Mouse (Mus musculus) large intestine, adult 2 months (tissue): ENCODE measurements around the gene Cfap43. TPM values are rescaled to one million over a fixed set of nuclear protein-coding genes. Genes with fewer than 3 reads are reported as not detected.

Experiments
- DNase-seq: peaks from one replicate; pipeline ENCODE4 v3.0.0-alpha.2; 2012; ENCODE audit warnings: low read depth, low spot score
- WGBS: fragments of 180-500 bp; shearing (Covaris S2); methylation state at CpG from one replicate; pipeline ENCODE4 v1.1.7; 2018; 5-methylcytosine and 5-hydroxymethylcytosine counted together
- polyA plus RNA-seq: library from polyadenylated mRNA; depleted of rRNA; stranded (reverse); fragments of >200 nt; gene quantifications from 2 replicates; pipeline ENCODE4 v1.2.3, GENCODE M21; 2012

The Cfap43 gene
- polyA plus RNA-seq, 1 experiment = not detected

DNA sequence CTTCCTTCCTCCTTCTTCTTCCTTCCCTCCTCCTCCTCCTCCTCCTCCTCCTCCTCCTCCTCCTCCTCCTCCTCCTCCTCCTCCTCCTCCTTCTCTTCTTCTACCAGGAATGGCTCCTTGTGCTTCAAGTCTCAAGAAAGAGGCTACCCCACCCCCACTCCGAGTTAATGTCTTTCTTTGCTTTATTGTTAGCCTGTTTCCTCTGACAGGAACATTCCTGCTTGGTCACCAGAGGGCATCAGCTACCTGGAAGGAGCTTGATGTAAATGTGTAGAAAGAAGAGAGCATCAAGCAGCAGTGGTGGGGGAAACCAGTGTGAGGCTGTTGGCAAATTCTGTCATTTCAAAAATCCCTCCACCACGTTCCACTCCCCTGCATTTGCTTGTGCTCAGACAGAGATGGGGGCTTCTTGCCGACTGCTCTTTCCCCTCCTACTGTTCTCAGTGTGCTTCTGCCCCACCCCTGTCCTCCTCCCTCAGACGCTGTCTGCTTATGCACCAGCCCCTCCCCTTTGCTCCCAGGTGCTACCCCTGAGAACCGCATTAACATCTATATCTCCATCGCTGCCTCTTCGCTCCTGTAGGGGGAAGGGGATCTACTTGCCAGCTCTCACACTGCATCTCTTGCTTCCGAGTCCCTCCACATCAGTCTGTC, 96.8 kb downstream of the Cfap43 start:
- 20% methylated on average over 8 of the region's 8 CpGs for WGBS
- no peak for DNase-seq

DNA sequence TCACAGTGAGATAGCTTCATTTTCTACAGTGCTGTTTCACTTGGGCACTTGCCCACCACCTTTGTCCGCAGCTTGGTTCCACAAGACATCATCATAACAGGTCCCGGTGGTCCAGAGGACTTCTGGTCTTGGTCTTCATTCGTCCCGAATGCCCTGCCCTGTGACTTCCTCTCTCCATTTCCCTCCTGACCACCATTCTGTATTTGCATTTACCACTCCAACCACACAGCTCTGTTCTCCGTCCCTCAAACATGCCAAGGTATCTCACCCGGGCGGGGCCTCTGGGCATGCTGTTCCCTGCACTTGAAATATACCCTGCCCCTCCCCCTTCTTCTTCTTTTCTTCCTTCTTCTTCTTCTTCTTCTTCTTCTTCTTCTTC, 97.6 kb downstream of the Cfap43 start:
- WGBS = 16% methylated on average over 7 of the region's 7 CpGs
- no peak for DNase-seq

DNA sequence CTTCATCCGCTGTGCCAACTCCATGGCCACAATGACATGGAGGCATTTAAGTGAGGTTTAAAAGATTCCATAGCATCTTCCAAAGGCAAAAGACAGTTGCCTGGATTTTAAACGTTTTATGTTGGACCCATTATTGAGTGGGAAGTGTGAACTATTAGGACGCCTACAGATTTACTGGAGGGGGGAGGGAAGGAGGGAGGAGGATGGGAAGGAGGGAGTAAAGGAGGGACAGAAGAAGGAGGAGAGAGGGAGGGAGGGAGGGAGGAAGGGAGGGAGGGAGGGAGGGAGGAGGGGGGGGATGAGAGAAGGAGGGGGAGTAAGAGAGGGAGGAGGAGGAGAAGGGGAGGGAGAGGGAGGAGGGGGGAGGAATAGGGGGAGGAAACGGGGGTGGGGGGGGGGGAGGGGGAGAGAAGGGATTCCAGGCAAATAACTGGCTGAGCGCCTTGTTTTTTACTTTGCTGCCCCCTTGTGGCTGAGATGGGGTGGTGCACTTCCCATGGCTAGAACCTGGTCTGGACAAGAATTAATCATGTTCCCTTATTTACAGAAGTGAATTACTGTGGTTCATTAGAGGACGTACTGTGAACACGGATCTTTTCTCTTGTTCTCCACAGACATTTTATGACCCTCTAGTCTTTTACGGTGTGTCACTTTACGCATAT, 98.1 kb downstream of the Cfap43 start:
- 12% methylated on average over 8 of the region's 9 CpGs for whole genome bisulfite sequencing
- no peak for DNase-seq

DNA sequence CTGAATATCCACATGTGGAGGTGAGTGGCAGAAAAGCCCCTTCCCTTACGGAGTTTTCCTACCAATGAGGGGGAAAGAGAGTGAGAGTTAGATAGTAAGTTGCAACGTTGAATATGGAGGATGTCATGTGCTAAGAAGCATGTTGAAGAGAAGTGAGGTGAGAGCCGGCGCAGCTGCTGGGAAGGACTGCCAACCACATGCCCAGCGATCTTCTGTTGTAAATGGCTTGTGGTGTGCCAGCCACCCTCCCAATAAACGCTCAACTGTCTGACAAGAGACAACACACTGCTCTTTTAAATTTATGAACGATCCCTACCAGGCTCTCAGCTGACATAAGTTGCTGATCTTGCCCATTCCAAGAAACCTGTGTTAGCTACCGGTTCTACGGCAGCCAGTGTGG, 101.4 kb downstream of the Cfap43 start:
- WGBS = 61% methylated on average over 9 of the region's 9 CpGs
- no peak for DNase-seq

DNA sequence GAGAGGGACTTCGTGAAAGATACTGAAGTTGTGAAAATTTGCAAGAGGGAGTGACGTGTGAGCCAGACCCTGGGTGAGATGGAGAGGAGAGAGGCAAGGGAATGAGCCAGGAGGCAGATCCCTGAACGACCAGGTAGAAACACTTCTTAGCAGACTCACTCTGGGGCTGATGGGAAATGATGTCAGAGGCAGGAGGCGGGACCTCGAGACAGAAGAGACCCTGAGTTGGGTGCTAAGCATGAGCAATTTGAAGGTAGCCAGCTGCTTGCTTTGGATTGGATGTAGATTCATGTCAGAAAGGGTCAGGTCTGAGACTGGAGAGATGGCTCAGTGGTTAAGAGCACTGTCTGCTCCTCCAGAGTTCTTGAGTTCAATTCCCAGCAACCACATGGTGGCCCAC, 104.4 kb downstream of the Cfap43 start:
- no peak for DNase-seq
- WGBS = 87% methylated on average over 5 of the region's 5 CpGs

DNA sequence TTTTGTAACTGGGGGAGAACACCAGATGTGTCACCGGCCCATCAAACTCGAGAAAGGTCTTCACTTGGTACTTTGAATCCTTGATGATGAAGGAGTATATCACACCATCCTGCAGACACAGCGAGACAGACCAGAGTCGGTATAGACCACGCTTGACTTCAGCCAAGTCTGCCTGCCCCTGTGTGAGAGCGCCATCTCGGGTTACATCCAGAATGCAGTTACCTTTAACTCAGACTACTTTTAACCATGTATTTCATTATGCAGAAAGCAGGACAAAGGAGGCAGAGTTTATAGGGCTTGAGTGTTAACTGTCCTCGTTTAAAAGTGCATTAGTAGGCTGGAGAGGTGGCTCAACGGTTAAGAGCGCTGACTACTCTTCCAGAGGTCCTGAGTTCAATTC, 107.0 kb downstream of the Cfap43 start:
- DNase-seq = no peak
- 69% methylated on average over 10 of the region's 10 CpGs for WGBS

DNA sequence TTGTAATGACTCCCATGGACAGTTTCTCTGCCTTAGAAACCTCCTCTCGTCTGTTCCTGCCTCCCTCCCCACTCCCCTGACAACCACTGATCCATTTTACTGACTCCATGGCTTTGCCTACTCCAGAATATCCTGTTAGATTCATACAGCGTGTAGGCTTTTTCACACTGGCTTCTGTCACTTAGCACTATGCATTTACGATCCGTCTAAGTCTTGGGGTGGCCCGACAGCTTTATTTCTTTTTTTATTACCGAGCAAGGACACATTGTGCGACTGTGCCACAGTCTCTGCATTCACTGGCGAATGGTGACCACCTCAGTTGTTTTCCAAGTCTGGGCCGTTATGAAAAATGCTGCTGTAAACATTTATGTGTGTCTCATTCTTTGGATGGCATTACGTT, 120.5 kb downstream of the Cfap43 start:
- 28% methylated on average over 10 of the region's 10 CpGs for WGBS

DNA sequence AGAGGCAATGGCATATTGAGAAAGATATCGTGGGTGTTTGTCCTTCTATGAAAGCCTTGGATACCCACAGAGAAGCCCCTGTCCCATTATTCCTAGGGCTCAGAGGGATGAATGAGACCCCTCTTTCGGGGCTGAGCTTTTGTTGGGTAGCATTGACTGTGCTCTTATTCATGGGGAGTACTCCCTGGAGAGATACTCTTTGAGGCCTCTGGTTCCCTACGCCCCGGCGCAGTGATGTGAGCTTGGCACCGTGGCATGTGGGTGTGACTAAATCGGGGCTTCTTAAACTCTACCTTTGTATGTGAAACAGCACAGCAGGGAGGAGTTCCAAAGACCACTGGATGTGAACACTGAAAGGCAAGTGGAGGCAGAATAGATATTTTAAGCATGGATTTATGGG, 122.4 kb downstream of the Cfap43 start:
- 86% methylated on average over 7 of the region's 7 CpGs for WGBS

More for the DNA sequence above, 120.5 kb downstream of the Cfap43 start:
- no peak for DNase-seq

DNA sequence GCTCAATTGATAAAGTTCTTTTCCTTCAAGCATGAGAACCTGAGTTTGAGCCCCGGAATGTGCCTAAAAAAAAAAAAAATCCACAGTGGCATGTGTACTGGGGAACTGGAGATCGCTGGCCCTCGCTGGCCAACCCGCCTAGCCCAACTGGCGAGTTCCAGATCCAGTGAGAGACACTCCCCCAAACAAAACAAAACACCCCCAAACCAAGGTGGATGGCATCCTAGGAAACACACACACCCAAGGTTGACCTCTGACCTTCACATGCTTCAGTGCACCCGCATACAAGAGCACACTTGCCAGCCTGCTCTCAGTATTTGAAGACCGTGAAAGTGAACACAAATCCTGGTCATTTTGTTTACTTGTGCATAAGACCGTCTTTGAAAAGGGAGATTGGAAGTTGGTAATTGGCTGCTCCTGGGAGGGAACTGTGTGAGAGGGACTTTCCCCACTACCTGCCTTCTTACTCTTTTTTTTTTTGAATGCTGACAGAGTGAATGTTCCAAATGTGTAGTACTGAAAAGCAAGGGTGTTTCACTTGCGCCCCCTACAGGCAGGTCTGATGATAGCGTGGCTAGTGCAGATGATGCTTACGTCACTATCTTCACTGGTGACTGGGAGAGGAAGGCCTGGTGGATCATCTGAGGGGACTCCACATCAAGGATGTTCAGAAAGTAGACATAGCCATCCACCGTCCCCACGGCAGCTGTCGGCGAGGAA, 123.9 kb downstream of the Cfap43 start:
- DNase-seq = peak; percentile 32
- WGBS = 29% methylated on average over 15 of the region's 15 CpGs

More for the DNA sequence above, 122.4 kb downstream of the Cfap43 start:
- no peak for DNase-seq

DNA sequence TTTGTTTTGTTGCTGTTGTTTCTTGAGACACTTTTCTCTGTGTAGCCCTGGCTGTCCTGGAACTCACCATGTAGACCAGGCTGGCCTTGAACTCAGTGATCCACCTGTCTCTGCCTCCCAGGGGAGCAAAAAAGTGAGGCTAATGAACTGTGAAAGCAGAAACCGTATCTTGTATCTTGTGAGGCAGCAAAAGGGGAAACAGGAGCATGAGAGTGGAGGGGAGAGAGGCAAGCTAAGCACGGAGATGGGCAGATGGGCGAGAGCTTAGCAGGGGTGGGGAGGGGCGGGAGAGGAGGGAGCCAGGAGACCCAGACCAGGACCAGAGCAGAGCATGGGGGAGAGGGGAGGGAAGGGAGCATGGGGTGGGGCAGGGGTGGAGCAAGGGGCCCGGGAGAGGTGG, 124.8 kb downstream of the Cfap43 start:
- no peak for DNase-seq
- WGBS = 53% methylated on average over 5 of the region's 5 CpGs

DNA sequence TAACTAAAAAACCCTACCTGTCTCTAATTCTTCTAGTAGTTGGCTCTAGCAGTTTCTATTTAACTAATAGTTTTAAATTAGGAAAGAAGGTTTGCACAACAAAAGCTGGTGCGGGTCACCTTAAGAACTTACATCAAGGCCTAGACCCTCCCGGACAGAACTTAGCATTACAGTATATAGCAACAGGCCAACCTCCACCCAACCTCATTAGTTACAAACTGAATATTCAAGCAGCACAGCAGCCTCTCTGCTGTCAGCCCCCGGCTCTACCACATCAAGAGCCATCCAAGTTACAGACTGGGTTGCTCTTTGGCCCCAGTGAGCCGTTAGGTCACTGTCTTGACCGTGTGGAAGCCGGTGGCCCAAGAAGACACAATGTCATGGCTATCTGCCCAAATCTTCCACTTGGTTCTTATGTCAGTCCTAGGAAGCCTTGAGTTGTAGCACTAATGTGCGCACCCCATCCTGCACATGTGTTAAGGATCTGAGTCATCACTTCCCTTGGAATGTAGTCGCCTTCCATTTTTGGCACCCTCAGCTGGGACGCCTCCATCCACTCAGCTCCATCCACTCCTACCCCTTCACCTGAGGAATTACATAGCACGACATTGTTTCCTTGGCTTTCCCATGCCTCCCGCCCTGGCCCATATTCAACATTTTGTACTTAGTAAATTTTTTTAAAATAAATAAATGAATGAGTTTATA, 128.6 kb downstream of the Cfap43 start:
- 87% methylated on average over 11 of the region's 11 CpGs for WGBS
- no peak for DNase-seq

DNA sequence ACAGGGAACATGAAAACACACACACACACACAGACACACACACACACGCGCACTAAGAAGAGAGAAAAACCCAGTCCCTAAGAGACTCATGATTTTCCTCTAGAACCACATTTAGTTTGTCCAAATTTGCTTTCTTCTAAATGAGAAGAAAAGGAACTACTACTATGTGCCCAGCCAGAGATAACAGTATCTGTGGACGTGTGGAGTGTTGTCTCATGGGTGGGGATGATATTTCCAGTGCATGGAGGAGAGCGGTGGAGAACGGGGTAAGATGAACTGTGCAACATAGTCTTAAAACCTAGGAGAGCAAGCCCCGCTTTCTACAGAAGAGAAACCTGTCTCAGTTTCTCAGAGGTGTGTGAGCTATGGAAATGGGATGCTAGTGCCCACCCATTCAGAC, 135.2 kb downstream of the Cfap43 start:
- no peak for DNase-seq
- WGBS = 87% methylated on average over 6 of the region's 6 CpGs

DNA sequence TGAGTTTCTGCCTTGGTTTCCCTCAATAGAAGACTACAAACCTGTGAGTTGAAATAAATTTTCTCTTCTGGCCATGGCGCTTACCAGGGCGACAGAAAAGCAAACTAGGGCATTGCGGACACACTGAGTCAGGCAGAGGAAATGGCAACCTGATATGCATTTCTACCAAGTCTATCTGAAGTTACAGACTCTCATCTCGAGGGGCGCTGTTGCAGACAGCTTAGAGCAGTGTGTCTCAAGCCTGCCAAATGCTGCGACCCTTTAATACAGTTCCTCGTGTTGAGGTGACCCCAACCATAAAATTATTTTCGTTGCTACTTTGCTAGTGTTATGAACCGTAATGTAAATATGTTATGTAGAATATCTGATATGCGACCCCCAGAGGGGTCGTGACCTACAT, 138.1 kb downstream of the Cfap43 start:
- 74% methylated on average over 11 of the region's 11 CpGs for WGBS
- DNase-seq = no peak

DNA sequence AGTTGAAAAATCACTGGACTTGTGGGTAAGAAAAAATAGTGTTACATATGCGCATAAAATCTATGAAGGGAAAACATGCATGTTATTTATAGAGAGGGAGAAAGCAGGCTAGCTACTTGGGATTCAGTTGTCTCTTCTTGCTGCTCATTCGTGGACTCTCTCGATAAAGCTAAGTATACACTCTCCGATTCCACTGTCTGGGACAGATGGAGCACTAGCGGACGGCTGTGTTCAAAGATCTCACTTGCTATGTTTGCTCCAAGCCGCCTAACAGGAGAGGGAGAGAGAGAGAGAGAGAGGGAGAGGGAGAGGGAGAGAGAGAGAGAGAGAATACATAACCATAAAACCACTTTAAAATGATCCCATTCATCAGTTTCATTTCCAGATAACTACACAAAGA, 138.9 kb downstream of the Cfap43 start:
- DNase-seq = no peak
- 80% methylated on average over 7 of the region's 7 CpGs for WGBS

DNA sequence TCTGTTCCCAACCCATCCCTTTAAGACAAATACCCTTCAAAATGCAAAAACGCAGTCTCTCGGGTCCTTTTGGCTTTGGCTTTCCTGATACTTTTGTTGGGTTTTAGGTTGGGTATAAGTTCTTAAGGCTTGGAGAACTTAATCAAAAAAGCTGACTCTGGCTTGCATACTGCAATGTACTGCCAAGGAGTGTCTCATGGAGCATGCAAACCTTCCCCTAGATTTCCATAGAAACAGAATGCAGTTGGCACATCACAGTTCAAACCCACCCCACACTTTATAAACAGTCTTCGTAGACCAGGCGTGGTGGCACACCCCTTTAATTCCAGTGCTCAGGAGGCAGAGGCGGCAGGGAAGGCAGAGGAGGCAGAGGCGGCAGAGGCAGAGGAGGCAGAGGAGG, 141.2 kb downstream of the Cfap43 start:
- DNase-seq = no peak
- 54% methylated on average over 6 of the region's 6 CpGs for WGBS

DNA sequence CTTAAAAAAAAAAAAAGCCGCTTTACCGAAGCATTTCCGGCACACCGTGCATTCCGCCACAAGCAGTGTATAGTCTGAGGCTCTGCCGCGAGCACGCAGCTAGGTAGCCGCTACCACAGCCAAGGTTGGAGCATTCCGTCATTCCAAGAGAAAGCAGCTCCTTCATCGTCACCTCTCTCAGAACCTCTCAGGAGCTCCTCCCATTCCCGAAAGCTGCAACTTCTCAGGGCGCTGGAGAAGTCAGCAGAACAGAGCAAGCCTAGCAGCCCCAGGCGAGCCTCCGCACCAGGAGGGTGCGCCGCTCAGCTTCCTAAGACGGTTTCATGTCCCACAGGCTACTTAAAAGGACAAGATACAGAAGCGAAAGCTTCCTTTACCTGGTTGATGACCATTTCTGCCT, 163.5 kb downstream of the Cfap43 start:
- DNase-seq = no peak
- WGBS = 65% methylated on average over 19 of the region's 19 CpGs

DNA sequence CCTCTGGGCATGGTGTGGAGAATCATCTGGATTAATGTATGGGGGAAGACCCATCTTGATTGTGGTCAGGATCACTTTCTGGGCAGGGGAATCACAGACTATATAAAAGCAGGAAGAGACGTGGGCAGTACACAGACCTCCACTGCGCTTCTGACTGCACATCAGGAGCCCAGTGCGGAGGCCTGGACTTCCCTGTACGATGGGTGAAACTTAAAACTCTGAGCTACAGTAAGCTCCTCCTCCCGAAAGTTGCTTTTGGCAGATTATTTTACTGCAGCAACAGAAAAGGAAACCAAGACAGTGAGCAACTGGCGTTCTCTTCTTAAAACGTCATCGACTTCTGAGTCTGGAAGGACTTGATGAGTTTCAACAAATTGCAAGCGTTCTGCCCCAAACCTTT, 164.2 kb downstream of the Cfap43 start:
- 68% methylated on average over 9 of the region's 9 CpGs for WGBS
- no peak for DNase-seq

DNA sequence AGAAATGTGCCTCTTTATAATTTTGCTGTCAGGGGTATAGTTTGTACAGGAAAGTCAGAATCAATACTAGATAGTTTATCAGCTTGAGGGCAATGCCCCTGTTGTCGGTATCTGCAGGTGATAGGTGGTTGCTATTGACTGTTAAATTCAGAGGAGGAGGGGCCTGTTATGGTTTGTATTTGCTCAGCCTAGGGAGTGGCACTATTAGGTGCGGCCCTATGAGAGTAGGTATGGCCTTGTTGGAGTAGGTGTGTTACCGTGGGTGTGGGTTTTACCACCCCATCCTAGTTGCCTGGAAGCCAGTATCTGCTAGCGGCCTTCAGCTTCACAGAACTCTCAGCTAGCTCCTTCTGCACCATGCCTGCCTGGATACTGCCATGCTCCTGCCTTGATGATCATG, 165.2 kb downstream of the Cfap43 start:
- no peak for DNase-seq
- 30% methylated on average over 4 of the region's 4 CpGs for WGBS

DNA sequence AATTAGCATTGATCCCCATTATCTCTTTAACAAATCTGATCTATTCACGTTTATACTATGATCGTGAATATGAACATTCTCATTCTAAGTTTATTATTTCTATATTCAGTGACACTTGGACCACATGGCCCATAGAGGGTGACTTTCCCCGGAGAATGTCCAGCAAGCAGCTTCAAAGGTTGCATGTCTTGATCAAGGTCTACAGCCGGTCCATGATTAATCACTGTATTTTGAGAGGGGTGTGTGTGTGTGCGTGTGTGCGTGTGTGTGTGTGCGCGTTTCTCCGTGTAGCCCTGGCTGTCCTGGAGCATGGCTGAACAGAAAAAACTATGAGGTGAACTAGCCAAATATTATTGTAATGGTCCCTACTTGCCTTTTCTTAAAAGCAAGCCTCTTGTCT, 166.6 kb downstream of the Cfap43 start:
- no peak for DNase-seq
- WGBS = 91% methylated on average over 9 of the region's 9 CpGs

DNA sequence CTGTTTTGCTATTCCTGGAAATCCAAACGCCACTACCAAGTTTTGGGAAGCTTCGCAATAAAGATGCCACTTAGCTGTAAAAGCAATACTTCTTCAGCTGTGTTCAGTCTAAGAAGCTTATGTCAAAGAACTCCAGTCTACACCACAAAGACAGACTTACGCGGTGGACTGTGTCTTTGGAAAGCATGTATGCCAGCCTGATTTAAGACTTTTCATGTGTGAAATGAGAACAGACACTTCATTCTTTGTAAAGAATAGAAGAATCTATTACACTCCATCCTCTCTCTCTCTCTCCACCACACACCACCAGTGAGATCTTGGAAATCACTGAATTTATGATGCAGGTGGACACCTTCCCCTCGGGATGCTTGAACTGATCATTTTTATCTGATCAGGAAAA, 168.7 kb downstream of the Cfap43 start:
- 73% methylated on average over 5 of the region's 5 CpGs for WGBS
- no peak for DNase-seq
